Mouse (Mus musculus): ENCODE data around the gene Mknk1.

Mknk1 gene

DNA sequence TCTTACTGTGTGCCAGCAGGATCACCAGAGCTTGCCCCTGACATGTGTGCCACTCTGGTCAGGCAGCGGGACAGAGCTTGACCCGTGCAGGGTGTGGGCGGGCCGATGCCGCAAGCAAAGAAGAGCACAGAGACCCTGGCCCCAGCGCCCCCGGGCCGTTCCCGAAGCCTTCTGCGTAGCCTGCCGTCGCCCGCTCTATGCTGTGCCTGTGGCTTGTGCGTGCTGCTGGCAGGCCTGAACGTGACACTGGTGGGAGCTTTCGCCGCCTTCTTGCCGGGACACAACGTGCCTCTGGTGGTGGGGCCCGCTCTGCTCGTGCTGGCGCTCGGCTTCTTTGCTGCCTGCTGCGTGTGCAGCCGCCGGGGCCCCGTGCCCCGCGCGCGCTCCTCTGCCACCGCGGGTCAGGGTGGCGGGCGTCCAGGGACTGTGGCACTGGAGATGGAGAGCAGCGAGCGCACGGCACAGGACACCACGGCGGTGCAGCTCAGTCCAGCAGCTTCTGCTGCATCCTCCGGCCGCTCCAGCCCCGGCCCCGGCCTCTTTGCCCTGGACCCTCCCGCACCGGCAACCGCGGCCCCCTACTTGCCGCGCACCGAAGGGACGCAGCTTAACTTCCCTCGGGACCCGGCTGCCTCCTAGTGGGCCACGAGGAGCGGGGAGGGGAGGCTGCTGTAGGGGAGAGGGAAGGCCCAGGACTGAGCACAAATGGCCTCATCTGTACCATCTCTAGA is 59.1 kb downstream of the Mknk1 start:
- peak in 1 of 2 experiments; percentile 19 for DNase-seq

DNA sequence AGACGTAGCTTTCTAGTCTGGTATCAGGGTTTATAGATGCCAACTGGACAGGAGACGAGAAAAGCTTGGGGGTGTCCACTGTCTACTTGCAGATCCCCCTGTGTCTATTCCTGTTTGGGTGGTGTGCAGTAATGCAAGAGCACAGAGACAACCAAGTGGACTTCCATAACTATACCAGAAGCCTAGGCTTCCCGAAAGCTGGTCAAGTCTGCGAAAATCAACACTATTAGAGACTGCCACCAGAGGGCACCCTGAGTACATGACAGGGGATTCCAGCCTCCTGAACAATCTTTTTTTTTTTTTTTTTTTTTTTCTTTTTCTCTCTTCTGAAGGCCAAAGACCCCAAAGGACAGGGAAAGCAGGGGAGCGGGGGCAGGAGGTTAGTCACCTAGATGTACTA is 63.8 kb downstream of the Mknk1 start:
- DNase-seq: peak; percentile 78 to 92

DNA sequence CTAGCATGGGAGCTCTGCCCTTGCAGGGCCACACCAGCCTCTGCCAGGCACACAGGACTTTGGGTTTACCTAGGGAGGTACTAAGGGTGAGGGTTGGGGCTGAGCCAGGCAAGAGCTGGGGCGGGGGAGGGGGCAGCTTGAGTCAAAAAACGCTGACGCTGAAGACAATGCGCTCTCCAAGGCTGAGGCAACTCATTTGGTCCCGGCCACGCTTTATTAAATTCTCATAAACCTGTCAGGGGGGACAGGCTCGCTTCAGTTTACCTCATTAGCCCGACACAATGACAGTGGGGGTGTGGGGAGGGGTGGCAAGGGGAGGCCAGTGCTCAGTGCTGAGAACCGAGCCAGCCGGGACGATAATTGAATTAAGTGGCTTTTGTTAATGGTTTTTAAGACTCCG is 65.4 kb downstream of the Mknk1 start:
- peak; percentile 11 to 18 for DNase-seq

DNA sequence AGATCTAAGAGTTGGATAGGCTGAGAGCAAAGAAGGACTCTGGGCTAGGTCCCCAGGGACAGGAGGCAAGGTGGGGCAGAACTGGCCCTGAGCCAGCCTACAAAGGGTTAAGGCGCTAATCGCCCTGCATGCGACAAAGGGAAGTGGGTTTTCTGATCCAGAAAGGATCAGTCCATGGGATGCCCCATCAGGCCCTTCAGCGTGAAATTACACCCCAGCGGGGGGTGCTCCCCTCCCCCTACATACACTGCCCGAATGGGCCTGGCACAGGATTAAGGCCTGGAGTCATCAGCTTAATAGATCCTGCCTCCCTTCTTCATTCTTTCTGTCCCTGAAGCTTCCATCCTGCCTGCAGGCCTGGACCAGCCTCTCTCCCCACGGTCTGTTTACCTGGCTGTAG is 66.7 kb downstream of the Mknk1 start:
- no peak for DNase-seq

DNA sequence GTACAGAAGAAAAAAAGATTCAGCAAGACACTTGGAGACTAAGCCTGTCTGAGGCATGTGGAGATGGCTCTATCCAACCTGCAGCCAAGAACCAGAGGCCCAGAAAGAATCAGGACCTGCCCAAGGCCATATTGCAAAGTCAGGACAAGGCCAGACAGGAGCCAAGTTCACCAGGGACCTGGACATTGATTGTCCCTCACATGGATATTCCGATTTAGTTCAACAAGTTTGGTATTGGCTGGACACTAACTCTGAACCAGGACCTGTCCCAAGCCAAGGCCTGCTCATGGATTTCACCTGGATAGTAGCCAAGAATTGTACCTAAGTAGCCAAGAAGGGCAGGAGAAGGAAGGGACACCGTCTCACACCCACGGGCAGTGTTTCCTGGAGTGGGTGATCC is 67.8 kb downstream of the Mknk1 start:
- no peak for DNase-seq

DNA sequence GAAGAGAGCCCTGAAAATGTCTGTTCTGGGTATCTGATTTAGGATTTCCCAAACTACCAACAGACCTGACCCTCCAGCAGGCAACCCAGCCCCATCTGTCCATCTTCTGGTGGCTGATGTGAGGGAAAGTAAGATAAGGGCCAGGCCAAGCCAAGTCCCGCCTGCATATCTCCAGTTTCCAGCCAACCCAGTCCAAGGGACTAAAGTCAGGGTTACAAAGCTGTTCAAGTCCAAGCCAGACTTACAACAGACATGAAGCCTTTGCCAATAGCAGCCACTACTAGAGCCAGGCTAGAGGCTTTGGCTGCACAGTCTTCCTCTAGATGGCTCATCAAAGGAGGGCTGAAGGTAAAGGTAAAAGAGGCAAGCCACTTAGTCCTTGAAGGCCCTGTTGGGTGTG is 69.0 kb downstream of the Mknk1 start:
- DNase-seq: no peak

DNA sequence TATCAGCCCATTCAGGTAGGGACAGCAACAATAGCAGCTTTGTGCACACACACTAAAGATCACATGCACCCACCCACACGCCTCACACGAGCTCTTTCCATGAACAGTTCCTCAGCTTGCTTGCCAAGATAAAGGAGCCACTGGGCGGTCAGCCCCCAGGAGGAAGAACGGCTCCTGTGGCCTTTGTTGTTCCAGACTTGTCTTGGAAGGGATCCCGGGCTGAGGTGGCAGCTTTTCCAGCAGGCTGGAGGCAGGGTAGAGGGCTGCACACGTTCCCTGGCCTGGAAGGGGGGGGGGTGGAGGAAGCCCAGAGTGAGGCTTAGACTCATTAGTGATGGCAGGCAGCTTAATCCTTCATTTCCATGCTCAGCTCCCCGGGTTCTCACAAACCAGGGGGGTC is 69.6 kb downstream of the Mknk1 start:
- peak; percentile 20 to 45 for DNase-seq

DNA sequence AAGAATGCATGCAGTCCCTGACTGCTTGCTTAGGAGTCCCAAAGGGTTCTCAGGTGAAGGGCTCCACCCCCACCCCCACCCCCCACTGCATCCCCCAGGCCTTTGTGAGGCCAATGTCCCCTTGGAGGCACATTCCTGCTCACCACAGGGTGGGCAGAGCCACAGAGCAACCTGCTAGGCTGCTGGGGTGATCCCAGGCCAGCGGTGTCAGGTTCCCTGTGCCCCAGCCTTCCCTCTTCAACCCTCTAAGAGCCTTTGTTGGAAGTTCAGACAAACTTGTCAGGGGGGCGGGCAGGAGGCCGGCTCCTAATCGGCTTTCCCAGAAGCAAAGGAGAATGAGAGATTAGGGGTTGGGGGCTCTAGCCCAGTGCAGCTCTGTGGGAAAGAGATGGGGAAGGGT is 72.6 kb downstream of the Mknk1 start:
- DNase-seq: no peak

DNA sequence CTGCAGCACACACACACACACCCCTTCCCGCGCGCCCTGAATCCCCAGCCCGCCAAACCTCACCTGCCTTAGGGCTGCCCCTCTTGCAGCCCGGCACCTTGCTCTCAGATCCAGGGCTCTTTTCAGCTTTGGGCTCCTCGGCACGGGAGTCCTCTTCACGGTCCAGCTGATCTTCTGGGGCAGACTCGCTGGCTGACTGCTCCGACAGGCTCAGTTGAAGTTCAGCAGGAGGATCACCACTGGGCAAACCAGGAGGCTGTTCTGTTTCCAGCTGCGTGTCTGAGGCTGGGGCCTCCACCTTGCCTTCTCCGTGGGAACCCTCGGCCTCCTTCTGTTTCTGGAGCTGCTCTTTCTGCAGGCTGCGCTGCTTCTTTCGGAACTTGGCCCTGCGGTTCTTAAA is 80.9 kb downstream of the Mknk1 start:
- DNase-seq: peak; percentile 52 to 53

DNA sequence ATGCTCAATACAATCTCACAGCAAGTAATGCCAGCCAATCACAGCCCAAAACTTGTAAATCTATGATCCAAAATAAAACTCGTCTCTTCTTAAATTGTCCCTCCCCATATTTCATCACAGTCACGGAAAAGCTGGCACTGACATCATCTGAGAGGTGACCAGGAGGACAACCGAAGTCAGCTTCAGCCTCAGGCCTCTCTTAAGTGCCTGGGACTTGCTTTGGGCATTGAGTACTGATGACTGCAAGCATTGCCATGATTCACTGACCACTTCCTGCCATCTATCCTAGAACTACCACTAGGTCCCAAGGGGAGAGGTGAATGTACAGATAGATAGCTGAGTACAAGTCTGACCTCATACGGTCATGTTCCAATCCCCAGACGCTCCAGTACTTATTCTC is 83.7 kb downstream of the Mknk1 start:
- DNase-seq: no peak

DNA sequence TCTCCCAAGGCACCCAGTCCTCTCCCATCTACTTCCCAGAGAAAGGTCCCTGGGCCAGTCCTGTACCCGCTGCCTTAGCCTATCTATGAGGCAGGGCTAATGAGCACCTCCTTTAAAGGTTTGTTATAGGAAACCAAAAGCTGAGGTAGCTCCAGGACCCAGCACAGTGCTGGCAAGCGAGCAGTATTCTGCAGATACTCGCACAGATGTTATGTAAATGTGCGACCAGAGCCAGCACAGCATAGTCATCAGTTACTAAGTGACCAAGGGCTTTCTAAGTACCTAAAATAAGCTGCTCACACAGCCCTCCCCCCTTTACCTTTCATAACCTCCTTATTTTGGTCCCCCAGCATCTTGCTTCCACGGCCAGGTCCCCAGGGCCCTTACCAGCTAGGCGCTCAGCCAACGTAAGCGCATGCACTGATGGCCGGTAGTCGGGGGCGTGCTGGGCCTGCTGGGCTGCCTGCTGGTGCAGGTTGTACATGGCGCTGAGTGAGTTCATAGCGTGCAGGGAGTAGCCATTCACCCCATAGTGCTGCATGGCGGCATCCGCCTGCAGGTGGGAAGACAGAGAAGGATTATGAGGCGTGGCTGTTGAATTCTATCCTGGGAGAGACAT is 84.4 kb downstream of the Mknk1 start:
- no peak for DNase-seq

DNA sequence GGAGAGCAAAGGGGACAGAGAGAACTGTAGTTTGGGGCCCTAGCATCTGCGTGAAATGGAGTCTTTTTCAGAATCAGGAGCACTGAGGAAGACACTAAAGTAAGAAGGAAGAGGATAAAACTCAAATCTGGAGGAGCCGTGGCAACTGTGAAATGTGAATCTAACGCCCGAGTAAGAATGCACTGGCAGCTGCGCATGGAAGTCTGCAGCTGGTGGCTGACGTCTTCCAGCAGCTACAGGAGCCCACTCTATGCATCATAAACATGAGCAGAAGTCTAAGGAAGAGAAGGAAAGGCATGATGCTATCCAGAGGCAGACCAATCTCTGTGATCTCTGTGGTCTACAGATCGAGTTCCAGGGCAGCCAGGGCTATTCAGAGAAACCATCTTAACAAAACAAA is 88.6 kb downstream of the Mknk1 start:
- no peak for DNase-seq
